Mouse (Mus musculus): ENCODE data around the gene Pde4a. TPM values are rescaled to one million over a fixed set of nuclear protein-coding genes. Genes with fewer than 3 reads are reported as not detected.
"Not testable (repeated sequence)": the region's sequence is repeated elsewhere in the genome, so short reads cannot be mapped to it uniquely, and the experiment has no call there.

Gene Pde4a
- polyA plus RNA-seq, 1 experiment from 2014 or later = 5.3 TPM

DNA sequence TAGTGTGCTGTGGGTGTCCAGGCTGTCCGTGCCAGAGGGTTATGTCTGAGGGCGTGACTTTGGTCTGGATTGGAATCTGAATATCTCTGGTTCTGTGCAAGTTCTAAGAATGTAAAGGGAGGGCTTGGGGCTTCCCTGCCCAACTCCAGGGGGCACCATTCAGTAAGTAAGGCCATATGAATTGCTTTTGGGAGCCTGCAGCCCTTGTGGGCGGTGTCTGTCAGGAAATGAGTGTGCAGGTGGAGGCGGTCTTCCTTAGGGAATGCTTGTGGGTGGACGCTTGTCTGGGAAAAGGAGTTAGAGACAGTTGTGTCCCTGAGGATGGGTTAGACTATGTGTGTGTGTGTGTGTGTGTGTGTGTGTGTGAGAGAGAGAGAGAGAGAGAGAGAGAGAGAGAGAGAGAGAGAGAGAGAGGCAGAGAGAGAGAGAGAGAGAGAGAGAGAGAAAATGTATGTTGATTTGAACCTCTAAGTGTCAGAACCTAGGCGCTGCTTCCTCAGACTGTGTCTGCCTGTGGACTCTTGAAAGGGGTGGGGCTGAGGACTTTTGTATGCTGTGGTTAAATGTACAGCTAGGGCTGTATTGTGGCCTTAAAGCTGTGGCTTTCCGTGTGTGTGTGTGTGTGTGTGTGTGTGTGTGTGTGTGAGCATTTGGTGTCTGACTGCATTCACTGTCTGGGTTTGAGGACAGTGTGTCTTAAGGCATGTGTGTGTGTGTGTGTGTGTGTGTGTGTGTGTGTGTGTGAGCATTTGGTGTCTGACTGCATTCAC lies 30.4 kb downstream of the Pde4a start:
- H3K27me3 ChIP-seq (ENCODE audit: control insufficient read depth, insufficient read depth, low read length); H3K9me3 ChIP-seq (ENCODE audit: control insufficient read depth, low read length); H3K27ac ChIP-seq (replicated peaks; ENCODE audit: low read depth, low read length); ATAC-seq (ENCODE audit: insufficient number of reproducible peaks, low FRiP score, low TSS enrichment, low read depth); H3K4me3 ChIP-seq (ENCODE audit: low read depth, low read length); H3K36me3 ChIP-seq (ENCODE audit: control insufficient read depth, insufficient read depth, low read length); H3K4me2 ChIP-seq (ENCODE audit: low read depth, severe bottlenecking); DNase-seq (ENCODE audit: low spot score); H3K9ac ChIP-seq (ENCODE audit: low read length): not testable (repeated sequence)
- H3K4me1 ChIP-seq (ENCODE audit: control insufficient read depth, insufficient read depth, low read length) = peaks cover 19% of the 10 kb centered on the region
- 61% methylated on average over 7 of the region's 7 CpGs for WGBS

DNA sequence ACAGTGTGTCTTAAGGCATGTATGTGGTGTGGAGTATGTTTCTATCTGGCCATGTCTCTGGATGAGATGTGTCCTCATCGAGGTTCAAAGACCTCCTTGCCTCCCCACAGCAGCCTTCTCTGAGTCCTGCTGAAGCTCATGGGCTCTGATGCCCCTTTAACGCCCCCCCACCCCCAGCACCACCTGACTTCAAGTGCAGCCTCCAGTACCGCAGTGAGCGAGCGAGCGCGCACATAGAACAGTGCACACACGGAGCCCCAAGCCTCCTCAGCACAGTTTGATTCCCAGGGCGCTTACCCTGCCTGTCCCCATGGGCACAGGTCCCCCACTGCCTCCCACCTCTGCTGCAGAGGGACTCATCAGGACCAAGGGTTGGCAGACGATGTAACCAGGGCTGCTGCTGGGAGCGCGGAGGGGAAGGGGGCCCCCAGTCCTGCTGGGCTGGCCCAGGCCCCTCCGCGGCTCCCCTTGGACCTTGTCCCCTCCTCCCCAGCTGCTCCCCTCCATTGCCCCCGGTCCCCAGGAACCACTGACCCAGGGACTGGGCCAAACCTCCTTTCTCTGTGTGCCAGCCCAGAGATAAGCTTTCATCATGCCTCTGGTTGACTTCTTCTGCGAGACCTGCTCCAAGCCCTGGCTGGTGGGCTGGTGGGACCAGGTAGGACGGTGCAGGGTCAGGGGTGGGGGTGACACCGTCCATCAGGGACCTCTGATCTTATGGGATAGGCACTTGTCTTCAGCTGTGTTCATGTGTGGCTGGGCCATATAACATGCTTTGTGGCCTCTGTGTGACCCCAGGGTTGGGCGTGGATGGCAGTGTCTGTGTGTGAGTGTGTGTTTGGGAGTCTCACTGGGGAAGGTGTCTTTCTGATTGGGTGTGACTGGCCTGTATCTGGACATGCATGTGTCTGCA lies 31.3 kb downstream of the Pde4a start:
- ATAC-seq (ENCODE audit: insufficient number of reproducible peaks, low FRiP score, low TSS enrichment, low read depth) (no peak), DNase-seq (ENCODE audit: low spot score) (no peak)
- H3K4me3 ChIP-seq (ENCODE audit: low read depth, low read length) = peak overlapping the region; percentile 24
- peaks cover 19% of the 10 kb centered on the region for H3K4me1 ChIP-seq (ENCODE audit: control insufficient read depth, insufficient read depth, low read length)
- no peak overlapping the region for H3K27ac ChIP-seq (replicated peaks; ENCODE audit: low read depth, low read length)
- peak overlapping the region; percentile 44 for H3K4me2 ChIP-seq (ENCODE audit: low read depth, severe bottlenecking)
- 49% methylated on average over 19 of the region's 19 CpGs for WGBS
- peak overlapping the region; percentile 41; the same call in 1 of the 2 replicates for H3K9ac ChIP-seq (ENCODE audit: low read length)
- H3K9me3 ChIP-seq (ENCODE audit: control insufficient read depth, low read length) = no peaks in the 10 kb centered on the region
- no peaks in the 10 kb centered on the region for H3K36me3 ChIP-seq (ENCODE audit: control insufficient read depth, insufficient read depth, low read length)
- H3K27me3 ChIP-seq (ENCODE audit: control insufficient read depth, insufficient read depth, low read length) = no peaks in the 10 kb centered on the region

DNA sequence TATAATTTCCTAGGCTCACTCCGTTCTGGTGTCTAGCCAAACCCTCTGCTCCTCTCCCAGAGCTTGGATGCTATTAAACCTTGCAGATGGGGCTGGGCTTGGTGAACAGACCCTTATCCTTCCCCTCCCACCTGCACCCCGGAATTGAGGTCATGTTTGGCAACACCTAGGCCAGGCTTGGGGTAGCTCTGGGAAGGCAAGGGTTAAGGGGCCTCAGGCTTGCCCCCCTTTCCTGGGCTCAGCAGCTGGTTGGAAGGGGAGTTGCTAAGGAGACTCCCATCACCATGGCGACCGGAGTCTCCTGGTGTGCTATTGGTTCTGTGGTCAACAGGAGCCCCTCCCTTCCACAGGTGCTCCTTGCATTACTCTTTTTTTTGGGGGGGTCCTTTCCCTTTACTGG lies 32.5 kb downstream of the Pde4a start:
- Histone ChIP-seq H3K27ac (replicated peaks; ENCODE audit: low read depth, low read length) (no peak overlapping the region), H3K36me3 (ENCODE audit: control insufficient read depth, insufficient read depth, low read length) (no peaks in the 10 kb centered on the region), H3K4me3 (ENCODE audit: low read depth, low read length) (no peak overlapping the region), H3K27me3 (ENCODE audit: control insufficient read depth, insufficient read depth, low read length) (no peaks in the 10 kb centered on the region), H3K4me2 (ENCODE audit: low read depth, severe bottlenecking) (no peak overlapping the region; the same call in 1 of the 2 replicates), H3K4me1 (ENCODE audit: control insufficient read depth, insufficient read depth, low read length) (peaks cover 19% of the 10 kb centered on the region), H3K9me3 (ENCODE audit: control insufficient read depth, low read length) (no peaks in the 10 kb centered on the region), H3K9ac (ENCODE audit: low read length) (no peak overlapping the region)
- DNase-seq (ENCODE audit: low spot score) = peak; percentile 68
- WGBS = 26% methylated on average over 4 of the region's 4 CpGs
- ATAC-seq (ENCODE audit: insufficient number of reproducible peaks, low FRiP score, low TSS enrichment, low read depth) = peak; percentile 63; the same call in 1 of the 2 replicates

DNA sequence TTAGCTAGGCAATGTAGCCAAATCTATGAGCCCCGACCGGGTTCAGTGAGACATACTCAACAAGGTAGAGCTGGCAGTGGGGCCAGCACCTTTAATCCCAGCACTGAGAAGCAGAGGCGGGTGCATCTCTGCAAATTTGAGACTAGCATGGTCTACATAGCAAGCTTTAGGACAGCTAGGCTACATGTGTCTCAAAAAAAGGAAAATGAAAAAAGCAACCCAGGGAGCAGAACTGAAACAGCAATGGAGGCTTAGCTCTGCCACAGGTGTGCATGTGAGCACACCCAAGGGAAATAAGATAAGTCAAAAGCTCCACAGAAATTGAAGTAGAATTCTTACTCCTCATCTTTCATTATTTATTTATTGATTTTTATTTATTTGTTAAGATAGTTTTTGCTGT lies 33.4 kb downstream of the Pde4a start:
- Histone ChIP-seq H3K27ac (replicated peaks; ENCODE audit: low read depth, low read length) (no peak overlapping the region), H3K9me3 (ENCODE audit: control insufficient read depth, low read length) (no peaks in the 10 kb centered on the region), H3K27me3 (ENCODE audit: control insufficient read depth, insufficient read depth, low read length) (no peaks in the 10 kb centered on the region), H3K36me3 (ENCODE audit: control insufficient read depth, insufficient read depth, low read length) (no peaks in the 10 kb centered on the region), H3K9ac (ENCODE audit: low read length) (no peak overlapping the region), H3K4me1 (ENCODE audit: control insufficient read depth, insufficient read depth, low read length) (peaks cover 19% of the 10 kb centered on the region), H3K4me2 (ENCODE audit: low read depth, severe bottlenecking) (no peak overlapping the region), H3K4me3 (ENCODE audit: low read depth, low read length) (no peak overlapping the region)
- DNase-seq (ENCODE audit: low spot score) (no peak), ATAC-seq (ENCODE audit: insufficient number of reproducible peaks, low FRiP score, low TSS enrichment, low read depth) (no peak)
- 78% methylated on average over 3 of the region's 3 CpGs for WGBS

DNA sequence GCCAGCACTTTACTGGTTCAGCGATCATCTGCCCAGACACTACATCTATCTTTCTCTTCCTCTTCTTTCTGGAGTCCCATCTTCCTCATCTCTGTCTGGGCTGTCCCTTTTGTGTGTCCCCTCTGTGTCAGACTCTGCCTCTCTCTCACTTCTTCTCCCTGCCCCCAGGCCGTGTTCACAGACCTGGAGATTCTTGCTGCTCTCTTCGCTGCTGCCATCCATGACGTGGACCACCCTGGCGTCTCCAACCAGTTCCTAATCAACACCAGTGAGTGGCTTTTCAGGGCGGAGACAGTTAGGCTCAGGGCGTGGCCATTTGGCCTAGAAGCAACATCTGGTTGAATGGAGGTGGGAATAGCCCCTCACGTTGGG lies 38.6 kb downstream of the Pde4a start:
- DNase-seq (ENCODE audit: low spot score) (no peak), ATAC-seq (ENCODE audit: insufficient number of reproducible peaks, low FRiP score, low TSS enrichment, low read depth) (0 out of 2 replicates have a peak, but pooled peaks have one; percentile 10)
- no peaks in the 10 kb centered on the region for H3K27me3 ChIP-seq (ENCODE audit: control insufficient read depth, insufficient read depth, low read length)
- H3K9ac ChIP-seq (ENCODE audit: low read length) = no peak overlapping the region
- H3K36me3 ChIP-seq (ENCODE audit: control insufficient read depth, insufficient read depth, low read length) = no peaks in the 10 kb centered on the region
- H3K9me3 ChIP-seq (ENCODE audit: control insufficient read depth, low read length) = no peaks in the 10 kb centered on the region
- peak overlapping the region; percentile 41 for H3K4me3 ChIP-seq (ENCODE audit: low read depth, low read length)
- WGBS = 20% methylated on average over 8 of the region's 8 CpGs
- peaks cover 8% of the 10 kb centered on the region; the same call in 1 of the 2 replicates for H3K4me1 ChIP-seq (ENCODE audit: control insufficient read depth, insufficient read depth, low read length)
- no peak overlapping the region for H3K27ac ChIP-seq (replicated peaks; ENCODE audit: low read depth, low read length)
- H3K4me2 ChIP-seq (ENCODE audit: low read depth, severe bottlenecking) = peak overlapping the region; percentile 46; the same call in 1 of the 2 replicates

DNA sequence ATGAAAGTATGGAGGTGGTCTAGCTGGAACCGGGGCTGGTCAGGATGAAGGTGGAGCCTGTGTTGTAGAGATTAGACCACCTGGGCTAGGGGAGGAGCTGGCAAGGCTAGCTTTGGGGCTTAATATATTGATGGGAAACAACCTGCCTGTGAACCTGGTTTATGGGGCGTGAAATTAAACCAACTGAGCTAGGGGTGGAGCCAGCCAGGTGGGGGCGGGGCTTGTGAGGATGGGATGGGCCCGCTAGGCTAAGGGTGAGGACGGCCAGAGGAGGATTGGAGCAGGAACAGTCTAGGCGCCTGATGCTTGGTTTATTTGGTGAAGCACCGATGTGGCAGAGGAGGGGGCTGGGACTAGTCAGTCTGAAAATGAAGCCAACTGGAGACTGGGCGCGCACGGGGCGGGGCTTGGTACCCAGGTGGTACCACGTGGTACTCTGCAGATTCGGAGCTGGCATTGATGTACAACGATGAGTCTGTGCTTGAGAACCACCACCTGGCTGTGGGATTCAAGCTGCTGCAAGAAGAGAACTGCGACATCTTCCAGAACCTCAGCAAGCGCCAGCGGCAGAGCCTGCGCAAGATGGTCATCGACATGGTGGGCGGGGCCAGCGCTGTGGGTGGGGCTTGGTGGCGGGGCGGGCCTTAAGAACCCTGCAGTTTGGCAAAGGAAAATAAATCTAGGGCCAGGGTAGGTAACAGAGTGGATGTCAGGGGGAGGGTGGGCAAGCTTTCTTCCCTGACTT lies 39.2 kb downstream of the Pde4a start:
- no peak overlapping the region for H3K27ac ChIP-seq (replicated peaks; ENCODE audit: low read depth, low read length)
- WGBS = 4% methylated on average over 23 of the region's 23 CpGs
- H3K4me1 ChIP-seq (ENCODE audit: control insufficient read depth, insufficient read depth, low read length) = peaks cover 8% of the 10 kb centered on the region; the same call in 1 of the 2 replicates
- H3K36me3 ChIP-seq (ENCODE audit: control insufficient read depth, insufficient read depth, low read length) = no peaks in the 10 kb centered on the region
- H3K4me2 ChIP-seq (ENCODE audit: low read depth, severe bottlenecking) = peak overlapping the region; percentile 46
- ATAC-seq (ENCODE audit: insufficient number of reproducible peaks, low FRiP score, low TSS enrichment, low read depth) (peak; percentile 61), DNase-seq (ENCODE audit: low spot score) (peak; percentile 70)
- H3K4me3 ChIP-seq (ENCODE audit: low read depth, low read length) = peak overlapping the region; percentile 41
- H3K27me3 ChIP-seq (ENCODE audit: control insufficient read depth, insufficient read depth, low read length) = no peaks in the 10 kb centered on the region
- H3K9me3 ChIP-seq (ENCODE audit: control insufficient read depth, low read length) = no peaks in the 10 kb centered on the region
- peak overlapping the region; percentile 35; the same call in 1 of the 2 replicates for H3K9ac ChIP-seq (ENCODE audit: low read length)

DNA sequence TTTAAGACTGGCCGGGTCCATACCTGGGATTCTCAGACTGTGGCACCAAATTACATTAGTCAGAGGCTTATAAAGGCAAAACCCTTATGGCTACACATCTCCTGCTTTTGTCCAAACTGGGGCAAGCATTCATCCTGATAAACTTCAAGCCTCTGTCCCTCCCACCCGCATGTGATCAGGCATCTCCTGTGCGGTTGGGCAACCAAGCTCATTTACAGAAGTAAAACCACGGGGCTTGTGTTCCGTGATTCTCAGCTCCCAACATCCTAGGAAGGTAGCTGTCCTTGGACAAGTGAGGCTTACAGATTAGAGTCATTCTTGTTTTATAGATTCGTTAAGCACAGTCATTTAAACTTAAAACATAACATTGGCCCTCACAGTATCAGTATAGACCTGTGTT lies 41.3 kb downstream of the Pde4a start:
- no peaks in the 10 kb centered on the region for H3K9me3 ChIP-seq (ENCODE audit: control insufficient read depth, low read length)
- no peak overlapping the region for H3K4me3 ChIP-seq (ENCODE audit: low read depth, low read length)
- no peaks in the 10 kb centered on the region for H3K36me3 ChIP-seq (ENCODE audit: control insufficient read depth, insufficient read depth, low read length)
- ATAC-seq (ENCODE audit: insufficient number of reproducible peaks, low FRiP score, low TSS enrichment, low read depth) = no peak
- H3K27ac ChIP-seq (replicated peaks; ENCODE audit: low read depth, low read length) = no peak overlapping the region
- no peak for DNase-seq (ENCODE audit: low spot score)
- peaks cover 8% of the 10 kb centered on the region; the same call in 1 of the 2 replicates for H3K4me1 ChIP-seq (ENCODE audit: control insufficient read depth, insufficient read depth, low read length)
- WGBS = 89% methylated on average over 6 of the region's 6 CpGs
- H3K4me2 ChIP-seq (ENCODE audit: low read depth, severe bottlenecking) = no peak overlapping the region
- H3K27me3 ChIP-seq (ENCODE audit: control insufficient read depth, insufficient read depth, low read length) = no peaks in the 10 kb centered on the region
- no peak overlapping the region for H3K9ac ChIP-seq (ENCODE audit: low read length)

DNA sequence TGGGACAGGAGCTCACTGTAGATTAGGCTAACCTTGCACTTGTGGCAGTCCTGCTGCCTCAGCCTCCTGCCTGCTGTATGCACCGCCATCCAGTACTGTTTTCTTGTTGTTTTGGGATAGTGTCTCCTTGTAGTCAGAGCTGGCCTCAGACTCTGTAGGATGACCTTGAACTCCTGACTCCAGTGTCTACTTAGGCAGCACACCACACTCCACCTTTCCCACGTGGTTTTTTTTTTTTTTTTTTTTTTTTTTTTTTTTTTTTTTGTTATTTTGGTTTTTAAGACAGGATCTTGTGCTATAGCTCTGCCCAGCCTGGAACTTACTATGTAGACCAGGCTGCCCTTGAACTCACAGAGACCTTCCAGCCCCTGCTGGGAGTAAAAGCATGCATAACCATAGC lies 43.1 kb downstream of the Pde4a start:
- ATAC-seq (ENCODE audit: insufficient number of reproducible peaks, low FRiP score, low TSS enrichment, low read depth) (no peak), DNase-seq (ENCODE audit: low spot score) (no peak)
- Histone ChIP-seq H3K4me1 (ENCODE audit: control insufficient read depth, insufficient read depth, low read length) (peaks cover 8% of the 10 kb centered on the region; the same call in 1 of the 2 replicates), H3K27ac (replicated peaks; ENCODE audit: low read depth, low read length) (no peak overlapping the region), H3K9me3 (ENCODE audit: control insufficient read depth, low read length) (no peaks in the 10 kb centered on the region), H3K9ac (ENCODE audit: low read length) (no peak overlapping the region), H3K27me3 (ENCODE audit: control insufficient read depth, insufficient read depth, low read length) (no peaks in the 10 kb centered on the region), H3K36me3 (ENCODE audit: control insufficient read depth, insufficient read depth, low read length) (no peaks in the 10 kb centered on the region), H3K4me2 (ENCODE audit: low read depth, severe bottlenecking) (no peak overlapping the region), H3K4me3 (ENCODE audit: low read depth, low read length) (no peak overlapping the region)
- 75% methylated on average over 2 of the region's 2 CpGs for WGBS
